Mouse (Mus musculus) ES-Bruce4 (cell line): ENCODE measurements at regions not wholly inside any gene's neighbourhood (a gene's known extent, or its start where the extent isn't known, plus 50 kb on each side); places are given as distances from the start of the nearest gene placed in this dataset.

Experiments
- CTCF ChIP-seq: IDR thresholded peaks from one replicate; pipeline ENCODE4 v1.8.1; 2011; ENCODE audit warnings: low read depth, low read length
- POLR2A ChIP-seq: IDR thresholded peaks from one replicate; pipeline ENCODE4 v1.8.1; 2011; ENCODE audit warnings: low read length; ENCODE audit not compliant: insufficient read depth

- TF ChIP-seq POLR2A (no peak), CTCF (no peak)
Observed at GRCm38 (mm10) chrX:12327464-12327863, 167.3 kb upstream of the Bcor start.
